Mouse (Mus musculus) MEL (cell line): ENCODE data around the gene Cadm2.

ENCODE experiments used
- CTCF ChIP-seq, 3 experiments: IDR thresholded peaks in 2 of 3; conservative IDR thresholded peaks in 1 of 3; 2 replicates each; pipeline ENCODE4 v1.5.1; 2011 to 2012; ENCODE audit warnings: low read length in 3 of 3, low read depth in 2 of 3, mild to moderate bottlenecking in 2 of 3, improper control_type of control experiment in 1 of 3, inconsistent platforms in 1 of 3, mixed read lengths in 1 of 3, moderate library complexity in 1 of 3; ENCODE audit not compliant: control insufficient read depth in 1 of 3, insufficient read depth in 1 of 3, poor library complexity in 1 of 3, severe bottlenecking in 1 of 3
- GATA1 ChIP-seq: IDR thresholded peaks from 2 replicates; pipeline ENCODE4 v1.6.1; 2011; ENCODE audit warnings: low read depth, low read length, improper control_type of control experiment
- JUND ChIP-seq: IDR thresholded peaks from 2 replicates; pipeline ENCODE4 v1.6.1; 2011; ENCODE audit warnings: low read depth, mild to moderate bottlenecking, improper control_type of control experiment, low read length
- POLR2A ChIP-seq, 2 experiments: IDR thresholded peaks; 2 replicates each; pipeline ENCODE4 v1.6.1; 2011 to 2012; ENCODE audit warnings: low read length in 2 of 2, mild to moderate bottlenecking in 2 of 2, control low read depth in 1 of 2, improper control_type of control experiment in 1 of 2, low read depth in 1 of 2, moderate library complexity in 1 of 2; ENCODE audit not compliant: control insufficient read depth in 1 of 2, insufficient read depth in 1 of 2, poor library complexity in 1 of 2
- USF1 ChIP-seq: IDR thresholded peaks from 2 replicates; pipeline ENCODE4 v1.6.1; 2014; ENCODE audit warnings: low read depth, mild to moderate bottlenecking, inconsistent platforms, low read length, improper control_type of control experiment, moderate library complexity
- ZNF384 ChIP-seq: IDR thresholded peaks from 2 replicates; pipeline ENCODE4 v1.6.1; 2012; ENCODE audit warnings: low read depth, mild to moderate bottlenecking, inconsistent platforms, low read length, improper control_type of control experiment

- TF ChIP-seq GATA1 = no peak
- TF ChIP-seq POLR2A (IDR thresholded peaks at IDR 0.05; ENCODE audit: control insufficient read depth in 1 of 2, insufficient read depth in 1 of 2, low read depth in 1 of 2, low read length in 2 of 2, poor library complexity in 1 of 2) = no peak
- no peak for TF ChIP-seq JUND
- no peak for TF ChIP-seq CTCF (IDR thresholded peaks at IDR 0.05 in 2 of 3, conservative IDR thresholded peaks at IDR 0.05 in 1 of 3; ENCODE audit: control insufficient read depth in 1 of 3, insufficient read depth in 1 of 3, low read depth in 2 of 3, low read length in 3 of 3, poor library complexity in 1 of 3, severe bottlenecking in 1 of 3)
- TF ChIP-seq USF1 = no peak
- TF ChIP-seq ZNF384 = no peak
These were observed 428.3 kb downstream of the Cadm2 start for GRCm38 (mm10) chr16:67192395-67192794.
